In genomic region chr9:47354866-47355265, GRCm38 (mm10) we compare ENCODE assay signal across 15 mouse cellular contexts.
DNase-seq lines count a peak whose midpoint lies in the region; ATAC-seq lines count a peak whose summit lies in the region.
"Had no signal": no experiment of that assay in that cellular context is flagged by ENCODE, and none has a peak within 500 bp of the region (broad histone marks: within the 10 kb centered on the region; RNA-seq: fewer than 3 reads in every experiment).

No protein-coding gene starts in this region.

- peak overlapping the region; percentile 14; the same call in 1 of the 2 replicates for H3K4me2 ChIP-seq in heart, embryonic 15.5 days
- H3K4me2 ChIP-seq in hindbrain, embryonic 13.5 days: no peak overlapping the region
- H3K4me2 ChIP-seq: embryonic facial prominence, embryonic 15.5 days; forebrain, embryonic 15.5 days; liver, embryonic 12.5 days had no signal

- no peak for DNase-seq in heart, postnatal 25 days (ENCODE audit: low spot score)
- peak; percentile 55 to 74 for DNase-seq in right cerebral cortex, postnatal 10 days (ENCODE audit: low spot score in 2 of 2)
- no peak for DNase-seq in right cerebral cortex, postnatal 14 days
- peak; percentile 9 to 33 for DNase-seq in left cerebral cortex, postnatal 36 days (ENCODE audit: low spot score in 2 of 2)
- DNase-seq in kidney, adult 18-20 months: no peak
- DNase-seq: cerebellum, adult 11-12 months; gastrocnemius, postnatal 25 days; kidney, postnatal 10 days; lung, postnatal 14 days had no signal

- WGBS in heart, embryonic 15.5 days: 49% methylated on average over 9 of the region's 9 CpGs
- 84% methylated on average over 9 of the region's 9 CpGs for WGBS in hindbrain, embryonic 13.5 days

- H3K27me3 ChIP-seq in heart, embryonic 15.5 days: peaks cover 56% of the 10 kb centered on the region
- H3K27me3 ChIP-seq in hindbrain, embryonic 13.5 days: peaks cover 40% of the 10 kb centered on the region

- ATAC-seq in heart, embryonic 15.5 days (replicated peaks; ENCODE audit: insufficient number of reproducible peaks, insufficient read depth, low FRiP score, low read depth): no peak
- no peak for ATAC-seq in hindbrain, embryonic 13.5 days (ENCODE audit: low FRiP score)
- ATAC-seq: forebrain, embryonic 15.5 days; liver, embryonic 12.5 days had no signal

- peaks cover 32% of the 10 kb centered on the region for H3K4me1 ChIP-seq in heart, embryonic 15.5 days (replicated peaks)
- H3K4me1 ChIP-seq in hindbrain, embryonic 13.5 days (replicated peaks): peaks cover 32% of the 10 kb centered on the region
- H3K4me1 ChIP-seq: liver, embryonic 12.5 days had no signal

- H3K9me3 ChIP-seq in heart, embryonic 15.5 days (replicated peaks): no peaks in the 10 kb centered on the region
- no peaks in the 10 kb centered on the region for H3K9me3 ChIP-seq in hindbrain, embryonic 13.5 days
- H3K9me3 ChIP-seq: embryonic facial prominence, embryonic 15.5 days; forebrain, embryonic 15.5 days; liver, embryonic 12.5 days; midbrain, embryonic 10.5 days had no signal

- no peaks in the 10 kb centered on the region for H3K36me3 ChIP-seq in heart, embryonic 15.5 days
- H3K36me3 ChIP-seq in hindbrain, embryonic 13.5 days: no peaks in the 10 kb centered on the region
- H3K36me3 ChIP-seq: embryonic facial prominence, embryonic 15.5 days; forebrain, embryonic 15.5 days; liver, embryonic 12.5 days; midbrain, embryonic 10.5 days had no signal

- no peak overlapping the region for H3K27ac ChIP-seq in heart, embryonic 15.5 days
- no peak overlapping the region for H3K27ac ChIP-seq in hindbrain, embryonic 13.5 days
- H3K27ac ChIP-seq: embryonic facial prominence, embryonic 15.5 days; forebrain, embryonic 15.5 days; liver, embryonic 12.5 days; midbrain, embryonic 10.5 days had no signal

- H3K9ac ChIP-seq in heart, embryonic 15.5 days: no peak overlapping the region
- H3K9ac ChIP-seq in hindbrain, embryonic 13.5 days: no peak overlapping the region
- H3K9ac ChIP-seq: embryonic facial prominence, embryonic 15.5 days; forebrain, embryonic 15.5 days; liver, embryonic 12.5 days had no signal

- intact Hi-C loops in heart, postnatal 25 days (cut with DNase I): no loop called here
- intact Hi-C loops in left cerebral cortex, postnatal 36 days (cut with DNase I): no loop called here

- no peak overlapping the region for H3K4me3 ChIP-seq in heart, embryonic 15.5 days
- no peak overlapping the region for H3K4me3 ChIP-seq in hindbrain, embryonic 13.5 days
- H3K4me3 ChIP-seq: embryonic facial prominence, embryonic 15.5 days; forebrain, embryonic 15.5 days; liver, embryonic 12.5 days; midbrain, embryonic 10.5 days had no signal

Comparison
In these comparisons a context has a peak if more than half of its experiments do, and no peak if none do; other contexts are left out.
1. DNase-seq: peak in right cerebral cortex, postnatal 10 days (2 of 2) and left cerebral cortex, postnatal 36 days (2 of 2); none in heart, postnatal 25 days (single experiment), right cerebral cortex, postnatal 14 days (single experiment) and kidney, adult 18-20 months (single experiment).